Mouse (Mus musculus): ENCODE results near the gene Lrp3. TPM values are rescaled to one million over a fixed set of nuclear protein-coding genes. Genes with fewer than 3 reads are reported as not detected.
"Not testable (repeated sequence)": the region's sequence is repeated elsewhere in the genome, so short reads cannot be mapped to it uniquely, and the experiment has no call there.

Lrp3 gene
- polyA plus RNA-seq (2015; fragmentation: Nextera tagmentation; extraction: Ambion mirVana), result 31.6 and 32.2 TPM in 2 replicates

GRCm38 (mm10) chr7:35215225-35215624, at the start of gene Lrp3:
TSS of gene Lrp3 (minus strand) at chr7:35215498.
- H3K9me3 ChIP-seq, result no peaks in the 10 kb centered on the region
- H3K27ac ChIP-seq, result peak within 1 kb of the TSS; percentile 92
- WGBS, result 0% methylated on average over 40 of the region's 53 CpGs
- peak within 1 kb of the TSS; percentile 60 for H3K4me2 ChIP-seq
- H3K9ac ChIP-seq, result peak within 1 kb of the TSS; percentile 77
- H3K27me3 ChIP-seq (replicated peaks), result no peaks in the 10 kb centered on the region
- peak; percentile 94 for ATAC-seq (replicated peaks)
- peaks cover 6% of the 10 kb centered on the region; the same call in 1 of the 2 replicates for H3K36me3 ChIP-seq (replicated peaks)
- H3K4me1 ChIP-seq, result peaks cover 22% of the 10 kb centered on the region
- H3K4me3 ChIP-seq, result peak within 1 kb of the TSS; percentile 57

GRCm38 (mm10) chr7:35264746-35265145, 49.4 kb upstream of the Lrp3 start:
- Histone ChIP-seq H3K27me3 (replicated peaks) (no peaks in the 10 kb centered on the region), H3K27ac (no peak overlapping the region), H3K36me3 (replicated peaks) (no peaks in the 10 kb centered on the region), H3K4me2 (no peak overlapping the region), H3K9me3 (no peaks in the 10 kb centered on the region), H3K4me1 (peaks cover 7% of the 10 kb centered on the region), H3K4me3 (no peak overlapping the region), H3K9ac (no peak overlapping the region)
- WGBS, result 12% methylated on average over 7 of the region's 7 CpGs
- no peak for ATAC-seq (replicated peaks)

- Histone ChIP-seq H3K27me3 (replicated peaks) (no peaks in the 10 kb centered on the region), H3K4me3 (no peak overlapping the region), H3K36me3 (replicated peaks) (no peaks in the 10 kb centered on the region), H3K4me1 (no peaks in the 10 kb centered on the region), H3K27ac (no peak overlapping the region), H3K4me2 (no peak overlapping the region), H3K9ac (no peak overlapping the region), H3K9me3 (no peaks in the 10 kb centered on the region)
- WGBS, result 88% methylated on average over 15 of the region's 15 CpGs
- no peak for ATAC-seq (replicated peaks)
Observed at GRCm38 (mm10) chr7:35263595-35264489, 48.5 kb upstream of the Lrp3 start.

- no peaks in the 10 kb centered on the region for H3K4me1 ChIP-seq
- H3K27me3 ChIP-seq (replicated peaks), result no peaks in the 10 kb centered on the region
- ATAC-seq (replicated peaks), result no peak
- no peak overlapping the region for H3K9ac ChIP-seq
- WGBS, result 93% methylated on average over 8 of the region's 8 CpGs
- no peaks in the 10 kb centered on the region for H3K9me3 ChIP-seq
- H3K27ac ChIP-seq, result no peak overlapping the region
- H3K4me2 ChIP-seq, result no peak overlapping the region
- H3K4me3 ChIP-seq, result no peak overlapping the region
- no peaks in the 10 kb centered on the region for H3K36me3 ChIP-seq (replicated peaks)
Observed at GRCm38 (mm10) chr7:35259384-35259783, 44.1 kb upstream of the Lrp3 start.

GRCm38 (mm10) chr7:35258294-35258693, 43.0 kb upstream of the Lrp3 start:
- H3K27ac ChIP-seq, result no peak overlapping the region
- H3K36me3 ChIP-seq (replicated peaks), result no peaks in the 10 kb centered on the region
- no peak overlapping the region for H3K9ac ChIP-seq
- ATAC-seq (replicated peaks), result no peak
- no peak overlapping the region for H3K4me3 ChIP-seq
- no peaks in the 10 kb centered on the region for H3K4me1 ChIP-seq
- 55% methylated on average over 7 of the region's 7 CpGs for WGBS
- no peaks in the 10 kb centered on the region for H3K9me3 ChIP-seq
- no peaks in the 10 kb centered on the region for H3K27me3 ChIP-seq (replicated peaks)
- no peak overlapping the region for H3K4me2 ChIP-seq

- H3K36me3 ChIP-seq (replicated peaks), result no peaks in the 10 kb centered on the region
- peak; percentile 84 for ATAC-seq (replicated peaks)
- H3K27ac ChIP-seq, result peak overlapping the region; percentile 67; the same call in 1 of the 2 replicates
- H3K27me3 ChIP-seq (replicated peaks), result no peaks in the 10 kb centered on the region
- WGBS, result 5% methylated on average over 13 of the region's 13 CpGs
- H3K4me2 ChIP-seq, result peak overlapping the region; percentile 52
- peak overlapping the region; percentile 28 for H3K4me3 ChIP-seq
- no peaks in the 10 kb centered on the region for H3K9me3 ChIP-seq
- H3K4me1 ChIP-seq, result peaks cover 3% of the 10 kb centered on the region; the same call in 1 of the 2 replicates
- 0 out of 2 replicates have a peak overlapping the region, but pooled peaks have one; percentile 30 for H3K9ac ChIP-seq
Observed at GRCm38 (mm10) chr7:35252041-35252558, 36.8 kb upstream of the Lrp3 start.

- H3K4me1 ChIP-seq, result peaks cover 16% of the 10 kb centered on the region
- H3K9ac ChIP-seq; H3K27me3 ChIP-seq (replicated peaks); H3K27ac ChIP-seq; H3K4me2 ChIP-seq; H3K36me3 ChIP-seq (replicated peaks); H3K4me3 ChIP-seq; H3K9me3 ChIP-seq; ATAC-seq (replicated peaks): not testable (repeated sequence)
- WGBS, result 71% methylated on average over 3 of the region's 3 CpGs
Observed at GRCm38 (mm10) chr7:35237935-35238334, 22.6 kb upstream of the Lrp3 start.

GRCm38 (mm10) chr7:35235308-35235707, 20.0 kb upstream of the Lrp3 start:
- Histone ChIP-seq H3K9me3 (no peaks in the 10 kb centered on the region), H3K27me3 (replicated peaks) (no peaks in the 10 kb centered on the region), H3K4me3 (peak overlapping the region; percentile 63), H3K9ac (peak overlapping the region; percentile 40; the same call in 1 of the 2 replicates), H3K27ac (peak overlapping the region; percentile 89), H3K4me2 (peak overlapping the region; percentile 56), H3K4me1 (peaks cover 16% of the 10 kb centered on the region), H3K36me3 (replicated peaks) (no peaks in the 10 kb centered on the region)
- peak; percentile 84 for ATAC-seq (replicated peaks)
- 15% methylated on average over 9 of the region's 9 CpGs for WGBS

- Histone ChIP-seq H3K4me2 (peak overlapping the region; percentile 56), H3K27ac (peak overlapping the region; percentile 96), H3K27me3 (replicated peaks) (no peaks in the 10 kb centered on the region), H3K9ac (peak overlapping the region; percentile 60), H3K9me3 (no peaks in the 10 kb centered on the region), H3K36me3 (replicated peaks) (no peaks in the 10 kb centered on the region), H3K4me3 (peak overlapping the region; percentile 63), H3K4me1 (peaks cover 16% of the 10 kb centered on the region)
- peak; percentile 94 for ATAC-seq (replicated peaks)
- WGBS, result under 1% methylated on average over 45 of the region's 45 CpGs
Observed at GRCm38 (mm10) chr7:35234361-35235245, 19.3 kb upstream of the Lrp3 start.

GRCm38 (mm10) chr7:35233861-35234260, 18.6 kb upstream of the Lrp3 start:
- WGBS, result 40% methylated on average over 12 of the region's 12 CpGs
- peak overlapping the region; percentile 63 for H3K4me3 ChIP-seq
- peak overlapping the region; percentile 52 for H3K4me2 ChIP-seq
- H3K27ac ChIP-seq, result peak overlapping the region; percentile 96
- H3K36me3 ChIP-seq (replicated peaks), result no peaks in the 10 kb centered on the region
- H3K27me3 ChIP-seq (replicated peaks), result no peaks in the 10 kb centered on the region
- ATAC-seq (replicated peaks), result no peak
- peaks cover 16% of the 10 kb centered on the region for H3K4me1 ChIP-seq
- no peaks in the 10 kb centered on the region for H3K9me3 ChIP-seq
- H3K9ac ChIP-seq, result peak overlapping the region; percentile 60

GRCm38 (mm10) chr7:35232796-35233455, 17.6 kb upstream of the Lrp3 start:
- H3K9ac ChIP-seq, result no peak overlapping the region
- no peak overlapping the region for H3K4me3 ChIP-seq
- no peaks in the 10 kb centered on the region for H3K27me3 ChIP-seq (replicated peaks)
- 27% methylated on average over 13 of the region's 13 CpGs for WGBS
- H3K27ac ChIP-seq, result no peak overlapping the region
- no peak for ATAC-seq (replicated peaks)
- H3K4me2 ChIP-seq, result peak overlapping the region; percentile 52; the same call in 1 of the 2 replicates
- no peaks in the 10 kb centered on the region for H3K9me3 ChIP-seq
- H3K36me3 ChIP-seq (replicated peaks), result no peaks in the 10 kb centered on the region
- peaks cover 16% of the 10 kb centered on the region for H3K4me1 ChIP-seq
